Mouse (Mus musculus) cerebellum, adult (tissue): ENCODE measurements around the gene Mkks.
A peak's percentile ranks its signal among the peaks of the same experiment; 100 is the strongest.

ENCODE experiments used
- ATAC-seq: cut with Nextera tagmentation; 2 replicates; pipeline ENCODE4 v1.9.2; 2017; ENCODE audit warnings: mild to moderate bottlenecking, moderate library complexity, mixed read lengths; ENCODE audit not compliant: insufficient number of reproducible peaks, low FRiP score, low TSS enrichment

The Mkks gene

GRCm38 (mm10) chr2:136837994-136838393, 53.2 kb downstream of the Mkks start:
- ATAC-seq = no peak

GRCm38 (mm10) chr2:136835882-136836281, 55.3 kb downstream of the Mkks start:
- ATAC-seq = peak; percentile 49; the same call in 1 of the 2 replicates

- no peak for ATAC-seq
These were observed 56.5 kb downstream of the Mkks start for GRCm38 (mm10) chr2:136834715-136835075.

GRCm38 (mm10) chr2:136833976-136834714, 57.0 kb downstream of the Mkks start:
- no peak for ATAC-seq

- ATAC-seq = no peak
These were observed 58.3 kb downstream of the Mkks start for GRCm38 (mm10) chr2:136832936-136833335.

- no peak for ATAC-seq
These were observed 63.6 kb downstream of the Mkks start for GRCm38 (mm10) chr2:136827612-136828011.
